8 mouse cellular contexts compared by ENCODE assay signal in genomic region chr5:101647726-101648686, GRCm38 (mm10). TPM values are rescaled to one million over a fixed set of nuclear protein-coding genes. Genes with fewer than 3 reads are reported as not detected.
DNase-seq lines count a peak whose midpoint lies in the region; ATAC-seq and TF ChIP-seq lines count a peak whose summit lies in the region.

No protein-coding gene starts in this region.

- intact Hi-C loops in heart, postnatal 25 days (cut with DNase I): no loop called here

- H3K27ac ChIP-seq in heart, embryonic 11.5 days (ENCODE audit: low read depth, low read length): no peak overlapping the region
- H3K27ac ChIP-seq in embryonic facial prominence, embryonic 11.5 days (replicated peaks; ENCODE audit: low read depth, low read length): no peak overlapping the region
- H3K27ac ChIP-seq in limb, embryonic 12.5 days: no peak overlapping the region

- H3K9me3 ChIP-seq in heart, embryonic 11.5 days (replicated peaks; ENCODE audit: control insufficient read depth, low read length): no peaks in the 10 kb centered on the region
- H3K9me3 ChIP-seq in E14TG2a.4 (ENCODE audit: low read length): peaks cover 6% of the 10 kb centered on the region; the same call in 1 of the 2 replicates
- no peaks in the 10 kb centered on the region for H3K9me3 ChIP-seq in embryonic facial prominence, embryonic 11.5 days (replicated peaks; ENCODE audit: control insufficient read depth, low read length)
- no peaks in the 10 kb centered on the region for H3K9me3 ChIP-seq in limb, embryonic 12.5 days

- no peaks in the 10 kb centered on the region for H3K4me1 ChIP-seq in heart, embryonic 11.5 days (ENCODE audit: control insufficient read depth, insufficient read depth, low read length)
- H3K4me1 ChIP-seq in E14TG2a.4 (replicated peaks; ENCODE audit: low read depth, low read length): peaks cover 15% of the 10 kb centered on the region
- H3K4me1 ChIP-seq in embryonic facial prominence, embryonic 11.5 days (ENCODE audit: control insufficient read depth, insufficient read depth, low read length): no peaks in the 10 kb centered on the region; the same call in 1 of the 2 replicates
- H3K4me1 ChIP-seq in limb, embryonic 12.5 days (replicated peaks): peaks cover 17% of the 10 kb centered on the region

- H3K4me2 ChIP-seq in heart, embryonic 11.5 days: peak overlapping the region; percentile 29
- peak overlapping the region; percentile 2 for H3K4me2 ChIP-seq in embryonic facial prominence, embryonic 11.5 days (ENCODE audit: low read depth, low read length)
- H3K4me2 ChIP-seq in limb, embryonic 12.5 days: peak overlapping the region; percentile 42

- peak; percentile 47 for TF ChIP-seq CTCF in E14TG2a.4 (conservative IDR thresholded peaks at IDR 0.05; ENCODE audit: low read length)

- H3K27me3 ChIP-seq in heart, embryonic 11.5 days (ENCODE audit: control insufficient read depth, insufficient read depth, low read length): peaks cover 58% of the 10 kb centered on the region
- H3K27me3 ChIP-seq in E14TG2a.4 (ENCODE audit: insufficient read depth, low read length): peaks cover 74% of the 10 kb centered on the region
- H3K27me3 ChIP-seq in embryonic facial prominence, embryonic 11.5 days (ENCODE audit: control insufficient read depth, insufficient read depth, low read length): peaks cover 34% of the 10 kb centered on the region
- H3K27me3 ChIP-seq in limb, embryonic 12.5 days: peaks cover 84% of the 10 kb centered on the region

- no peaks in the 10 kb centered on the region for H3K36me3 ChIP-seq in heart, embryonic 11.5 days (ENCODE audit: control insufficient read depth, insufficient read depth, low read length)
- H3K36me3 ChIP-seq in E14TG2a.4 (ENCODE audit: insufficient read depth, low read length): no peaks in the 10 kb centered on the region
- H3K36me3 ChIP-seq in embryonic facial prominence, embryonic 11.5 days (replicated peaks; ENCODE audit: control insufficient read depth, insufficient read depth, low read depth, low read length): no peaks in the 10 kb centered on the region
- H3K36me3 ChIP-seq in limb, embryonic 12.5 days: no peaks in the 10 kb centered on the region

- peak overlapping the region; percentile 13; the same call in 1 of the 2 replicates for H3K4me3 ChIP-seq in heart, embryonic 11.5 days (ENCODE audit: low read depth, low read length)
- H3K4me3 ChIP-seq in E14TG2a.4 (replicated peaks; ENCODE audit: low read length): peak overlapping the region; percentile 61
- no peak overlapping the region for H3K4me3 ChIP-seq in embryonic facial prominence, embryonic 11.5 days (ENCODE audit: low read depth, low read length)
- peak overlapping the region; percentile 19 for H3K4me3 ChIP-seq in limb, embryonic 12.5 days (replicated peaks)

- no peak overlapping the region for H3K9ac ChIP-seq in heart, embryonic 11.5 days (ENCODE audit: low read depth, low read length)
- no peak overlapping the region for H3K9ac ChIP-seq in embryonic facial prominence, embryonic 11.5 days (replicated peaks; ENCODE audit: low read length)
- no peak overlapping the region for H3K9ac ChIP-seq in limb, embryonic 12.5 days (replicated peaks)

- WGBS in heart, embryonic 11.5 days (ENCODE audit: insufficient replicate concordance): 4% methylated on average over 53 of the region's 53 CpGs
- 3% methylated on average over 53 of the region's 53 CpGs for WGBS in embryonic facial prominence, embryonic 11.5 days
- WGBS in limb, embryonic 12.5 days: 4% methylated on average over 53 of the region's 53 CpGs

- no peak for ATAC-seq in heart, embryonic 11.5 days (replicated peaks; ENCODE audit: insufficient number of reproducible peaks, low FRiP score, low TSS enrichment)
- ATAC-seq in embryonic facial prominence, embryonic 11.5 days (replicated peaks; ENCODE audit: insufficient number of reproducible peaks, low FRiP score, low TSS enrichment, low read depth): 0 out of 2 replicates have a peak, but pooled peaks have one; percentile 34
- peak; percentile 38; the same call in 1 of the 2 replicates for ATAC-seq in limb, embryonic 12.5 days (ENCODE audit: insufficient number of reproducible peaks, insufficient read depth, low FRiP score, low TSS enrichment, low read depth)

- DNase-seq in heart, postnatal 25 days (ENCODE audit: low spot score): no peak
- no peak for DNase-seq in embryonic facial prominence, embryonic 11.5 days (ENCODE audit: low spot score)
- no peak for DNase-seq in spleen, postnatal 14 days (ENCODE audit: low spot score in 2 of 2)
- no peak for DNase-seq in layer of hippocampus, adult 11-12 months (ENCODE audit: low spot score)
- no peak for DNase-seq in layer of hippocampus, postnatal 10 days (ENCODE audit: low spot score in 2 of 2)

RNA-seq across cellular contexts. Expression of gene Nkx6-1, which starts 16.8 kb away (rescaled TPM):
- polyA plus RNA-seq in heart, embryonic 11.5 days (2014; fragmentation: Nextera tagmentation; extraction: Ambion mirVana): 0.07 and 0.29 TPM in 2 replicates
- total RNA-seq in heart, postnatal 25 days (2021): under 1 TPM; 0.10 to 0.14 TPM
- 0.93 and 1.3 TPM in 2 replicates for polyA plus RNA-seq in embryonic facial prominence, embryonic 11.5 days (2014; fragmentation: Nextera tagmentation; extraction: Ambion mirVana)
- 0.13 TPM in 1 of 2 replicates, not detected in the other for polyA plus RNA-seq in limb, embryonic 12.5 days (2016; fragmentation: Nextera tagmentation; extraction: Ambion mirVana)
- under 1 TPM; 0.62 to 0.91 TPM for total RNA-seq in layer of hippocampus, postnatal 10 days (2021)
